Mouse (Mus musculus) bone marrow macrophage, adult 2 months (primary cell): ENCODE data around the gene Rex2.
"Not testable (repeated sequence)": the region's sequence is repeated elsewhere in the genome, so short reads cannot be mapped to it uniquely, and the experiment has no call there.

Experiments
- CTCF ChIP-seq: IDR thresholded peaks from 2 replicates; pipeline ENCODE4 v1.5.1; 2012; ENCODE audit warnings: low read depth, mild to moderate bottlenecking, low read length, moderate library complexity
- POLR2A ChIP-seq: IDR thresholded peaks from 2 replicates; pipeline ENCODE4 v1.6.1; 2012; ENCODE audit warnings: mild to moderate bottlenecking, low read depth, low read length, borderline replicate concordance

DNA sequence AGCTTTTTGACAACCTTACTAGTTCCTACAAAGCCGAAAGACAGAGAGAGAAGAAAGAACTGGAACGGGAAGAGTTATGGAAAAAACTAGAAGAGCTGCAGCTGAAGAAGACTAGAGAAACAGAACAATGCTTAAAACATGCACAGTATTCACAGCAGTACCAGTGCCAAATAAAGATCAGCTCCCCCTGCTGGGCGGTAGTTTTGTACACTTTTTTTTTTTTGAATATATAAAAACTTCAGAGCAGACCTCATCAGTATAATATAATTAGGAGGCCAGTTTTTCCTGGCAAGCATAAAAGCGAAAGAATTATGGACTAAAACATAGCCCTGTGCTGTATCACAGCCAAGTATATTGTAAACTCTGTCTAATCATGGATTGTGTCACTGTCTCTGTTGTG lies 82.2 kb downstream of the Rex2 start:
- TF ChIP-seq POLR2A, CTCF: not testable (repeated sequence)
